Mouse (Mus musculus): ENCODE data around the gene Ypel5.

The Ypel5 gene

DNA sequence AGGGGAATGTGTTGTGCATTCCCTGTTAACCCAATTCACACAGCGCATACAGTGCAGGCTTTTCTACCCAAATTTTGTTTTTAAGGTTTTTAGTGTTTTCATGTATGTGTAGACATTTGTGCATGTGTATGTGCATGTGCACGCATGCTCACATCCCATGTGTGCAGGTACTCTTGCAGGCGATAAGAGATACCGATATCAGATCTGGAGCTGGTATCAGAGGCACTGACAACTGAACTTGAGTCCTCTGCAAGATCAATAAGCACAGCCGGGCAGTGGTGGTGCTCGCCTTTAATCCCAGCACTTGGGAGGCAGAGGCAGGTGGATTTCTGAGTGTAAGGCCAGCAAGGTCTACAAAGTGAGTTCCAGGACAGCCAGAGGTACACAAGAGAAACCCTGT is 8.1 kb downstream of the Ypel5 start:
- DNase-seq (ENCODE audit: extremely low spot score, low read depth, low spot score) = no peak

GRCm38 (mm10) chr17:72844949-72845490 is 8.8 kb downstream of the Ypel5 start:
- DNase-seq (ENCODE audit: extremely low spot score, low read depth, low spot score) = no peak

DNA sequence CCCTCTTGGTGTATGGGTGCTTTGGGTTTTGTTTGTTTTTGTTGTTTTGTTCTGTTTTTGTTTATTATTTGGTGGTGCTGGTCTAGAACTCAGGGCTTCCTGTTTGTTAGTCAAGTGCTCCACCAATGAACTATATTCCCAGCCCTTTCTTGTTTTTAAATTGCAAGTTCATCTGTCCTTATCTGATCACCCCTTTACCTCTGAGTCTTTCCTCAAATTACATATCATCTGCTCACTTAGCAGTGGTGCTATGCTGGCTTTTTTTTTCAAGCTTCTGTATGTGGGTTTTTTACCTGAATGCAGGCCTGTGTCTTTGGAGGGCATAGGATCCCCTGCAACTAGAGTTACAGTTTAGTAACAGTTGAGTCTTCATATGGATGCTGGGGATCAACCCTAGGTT is 9.3 kb downstream of the Ypel5 start:
- no peak for DNase-seq (ENCODE audit: extremely low spot score, low read depth, low spot score)

- no peak for DNase-seq (ENCODE audit: extremely low spot score, low read depth, low spot score)
Observed at GRCm38 (mm10) chr17:72855298-72855697, 19.0 kb downstream of the Ypel5 start.

GRCm38 (mm10) chr17:72857677-72858633 is 21.7 kb downstream of the Ypel5 start:
- no peak for DNase-seq (ENCODE audit: extremely low spot score, low read depth, low spot score)

DNA sequence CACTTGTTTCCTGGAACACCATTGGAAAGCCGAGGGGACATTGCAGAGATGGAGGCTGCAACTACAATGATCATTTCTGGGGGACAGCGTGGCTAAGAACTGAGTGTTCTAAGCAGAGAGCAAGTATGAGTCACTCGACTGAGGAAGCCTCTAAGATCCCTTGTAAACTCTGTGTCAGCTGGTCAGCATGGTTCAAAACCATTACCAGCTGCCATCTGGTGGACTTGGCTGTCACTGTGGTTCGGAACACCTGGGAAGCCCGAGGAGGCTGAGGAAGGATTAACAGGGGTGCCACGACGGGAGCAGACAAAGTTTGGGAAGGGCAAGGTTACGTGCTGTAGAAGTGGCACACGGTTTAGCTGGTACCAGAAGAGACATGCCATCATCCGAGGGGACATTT is 27.0 kb downstream of the Ypel5 start:
- DNase-seq (ENCODE audit: extremely low spot score, low read depth, low spot score) = no peak

DNA sequence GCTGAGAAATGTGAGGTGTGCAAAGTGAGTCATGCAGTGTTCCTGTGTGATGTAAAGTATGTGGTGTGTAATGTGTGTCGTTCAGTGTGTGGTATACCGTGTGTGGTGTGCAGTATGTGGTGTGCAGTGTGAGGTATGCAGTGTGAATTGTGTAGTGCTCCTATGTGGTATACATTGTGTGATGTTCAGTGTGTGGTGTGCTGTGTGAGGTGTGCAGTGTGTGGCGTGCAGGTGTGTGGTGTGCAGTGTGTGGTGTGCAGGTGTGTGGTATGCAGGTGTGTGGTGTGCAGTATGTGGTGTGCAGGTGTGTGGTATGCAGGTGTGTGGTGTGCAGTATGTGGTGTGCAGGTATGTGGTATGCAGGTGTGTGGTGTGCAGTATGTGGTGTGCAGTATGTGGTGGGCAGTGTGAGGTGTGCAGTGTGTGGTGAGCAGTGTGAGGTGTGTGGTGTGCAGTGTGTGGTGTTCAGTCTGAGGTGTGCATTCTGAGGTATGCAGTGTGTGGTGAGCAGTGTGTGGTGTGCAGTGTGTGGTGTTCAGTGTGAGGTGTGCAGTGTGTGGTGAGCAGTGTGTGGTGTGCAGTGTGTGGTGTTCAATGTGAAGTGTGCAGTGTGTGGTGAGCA is 30.5 kb downstream of the Ypel5 start:
- no peak for DNase-seq (ENCODE audit: extremely low spot score, low read depth, low spot score)

DNA sequence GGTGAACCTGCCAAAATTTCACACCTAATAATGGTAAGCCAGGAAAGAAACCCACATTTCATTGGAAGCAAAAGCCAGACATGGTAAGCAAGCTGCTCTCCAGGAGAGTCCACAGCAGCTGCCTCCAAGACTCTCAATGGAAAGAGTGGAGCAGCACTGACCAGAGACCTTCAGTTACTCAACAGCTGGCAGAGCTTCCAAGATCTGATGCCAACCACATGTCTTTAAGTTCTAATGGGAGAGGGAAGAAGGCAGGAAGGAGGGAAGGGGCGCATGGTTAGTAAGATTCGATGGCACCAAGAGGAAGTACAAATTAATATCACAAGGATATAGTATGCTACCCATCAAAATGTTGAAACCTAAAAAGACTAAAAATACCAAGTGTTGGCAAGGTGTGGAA is 31.9 kb downstream of the Ypel5 start:
- no peak for DNase-seq (ENCODE audit: extremely low spot score, low read depth, low spot score)

GRCm38 (mm10) chr17:72878979-72879378 is 42.7 kb downstream of the Ypel5 start:
- no peak for DNase-seq (ENCODE audit: extremely low spot score, low read depth, low spot score)

GRCm38 (mm10) chr17:72880156-72880555 is 43.9 kb downstream of the Ypel5 start:
- no peak for DNase-seq (ENCODE audit: extremely low spot score, low read depth, low spot score)

DNA sequence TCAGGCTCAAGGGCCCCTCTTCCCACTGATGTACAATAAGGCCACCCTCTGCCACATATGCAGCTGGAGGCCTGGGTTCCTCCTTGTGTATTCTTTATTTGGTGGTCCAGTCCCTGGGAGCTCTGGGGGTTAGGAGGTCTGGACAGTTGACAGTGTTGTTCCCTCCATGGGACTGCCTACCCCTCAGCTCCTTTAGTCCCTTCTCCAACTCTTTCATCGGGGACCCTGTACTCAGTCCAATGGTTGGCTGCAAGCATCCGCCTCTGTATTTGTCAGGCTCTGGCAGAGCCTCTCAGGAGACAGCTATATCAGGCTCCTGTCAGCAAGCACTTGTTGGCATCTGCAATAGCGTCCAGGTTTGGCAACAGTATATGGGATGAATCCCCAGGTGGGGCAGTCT is 44.8 kb downstream of the Ypel5 start:
- no peak for DNase-seq (ENCODE audit: extremely low spot score, low read depth, low spot score)

GRCm38 (mm10) chr17:72881804-72882203 is 45.6 kb downstream of the Ypel5 start:
- no peak for DNase-seq (ENCODE audit: extremely low spot score, low read depth, low spot score)

GRCm38 (mm10) chr17:72889556-72890397 is 53.5 kb downstream of the Ypel5 start:
- peak; percentile 50 for DNase-seq (ENCODE audit: extremely low spot score, low read depth, low spot score)

DNA sequence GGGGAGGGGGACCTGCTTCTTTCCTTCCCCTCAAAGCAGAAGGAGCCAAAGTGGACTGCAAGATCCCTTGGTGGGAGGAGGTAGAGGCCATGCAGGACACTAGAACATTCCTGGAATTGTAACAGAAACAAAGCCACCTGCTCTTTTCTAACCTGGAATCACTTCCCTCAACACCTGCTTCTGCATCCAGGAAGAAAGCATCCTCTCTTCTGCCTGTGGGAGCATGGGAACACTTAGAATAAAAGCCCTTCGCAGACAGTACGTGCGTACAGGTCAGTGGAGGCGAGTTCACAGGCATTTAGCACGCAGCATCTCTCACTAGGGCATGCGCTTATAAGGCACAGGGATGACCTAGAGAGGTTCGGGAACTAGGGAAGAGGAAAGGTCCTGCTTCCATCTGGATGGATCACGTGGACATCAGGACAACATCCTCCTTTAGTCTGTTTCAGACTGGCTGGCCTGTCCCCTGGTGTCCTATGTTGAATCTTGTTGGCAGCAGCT is 54.2 kb downstream of the Ypel5 start:
- no peak for DNase-seq (ENCODE audit: extremely low spot score, low read depth, low spot score)

DNA sequence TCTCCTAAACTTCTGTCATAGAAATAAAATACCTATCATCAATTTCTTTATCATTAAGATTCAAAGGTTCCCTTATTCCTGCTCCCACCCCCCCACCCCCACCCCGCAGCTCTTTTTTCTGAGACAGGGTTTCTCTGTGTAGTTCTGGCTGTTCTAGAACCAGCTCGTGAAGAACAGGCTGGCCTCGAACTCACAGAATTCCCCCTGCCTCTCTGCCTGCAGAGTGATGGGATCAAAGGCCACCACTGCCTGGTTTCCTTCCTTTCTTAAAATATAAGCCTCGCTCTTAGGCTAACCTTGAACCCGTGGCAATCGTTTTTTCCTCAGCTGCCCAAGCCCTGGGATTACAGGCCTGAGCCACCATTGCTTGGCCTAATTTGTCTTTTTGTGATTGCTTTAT is 55.3 kb downstream of the Ypel5 start:
- no peak for DNase-seq (ENCODE audit: extremely low spot score, low read depth, low spot score)

DNA sequence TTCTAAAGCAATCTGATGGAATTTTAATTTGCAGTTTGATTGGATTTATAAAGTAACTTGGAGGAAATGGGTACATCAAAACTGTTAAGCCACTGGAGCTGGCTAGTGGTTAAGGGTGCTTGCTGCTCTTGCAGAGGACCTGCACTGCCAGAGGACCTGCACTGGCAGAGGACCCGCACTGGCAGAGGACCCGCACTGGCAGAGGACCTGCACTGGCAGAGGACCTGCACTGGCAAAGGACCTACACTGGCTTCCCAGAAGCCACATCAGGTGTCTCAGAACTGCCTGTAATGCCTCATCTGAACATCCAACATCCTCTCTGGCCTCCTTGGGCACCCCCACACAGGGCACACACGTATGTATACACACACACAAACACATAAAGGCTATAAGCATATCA is 59.3 kb downstream of the Ypel5 start:
- no peak for DNase-seq (ENCODE audit: extremely low spot score, low read depth, low spot score)

DNA sequence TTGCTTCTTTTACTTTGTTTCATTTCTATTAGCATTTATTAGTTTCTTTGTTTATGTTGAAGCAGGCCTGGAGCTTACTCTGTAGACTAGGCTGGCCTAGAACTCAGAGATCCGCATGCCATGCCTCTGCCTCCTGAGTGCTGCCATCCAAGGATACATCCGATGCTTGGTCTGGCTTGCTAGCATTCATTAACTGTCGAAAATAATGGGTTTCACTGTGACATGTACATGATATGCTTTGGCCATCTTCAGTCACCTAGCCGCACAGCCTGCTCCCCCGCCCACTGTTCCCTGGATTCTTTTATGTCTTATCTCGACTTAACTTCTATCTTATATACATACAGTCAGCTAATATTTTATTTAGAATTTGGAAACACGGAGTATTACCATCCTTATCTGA is 60.8 kb downstream of the Ypel5 start:
- DNase-seq (ENCODE audit: extremely low spot score, low read depth, low spot score) = no peak

DNA sequence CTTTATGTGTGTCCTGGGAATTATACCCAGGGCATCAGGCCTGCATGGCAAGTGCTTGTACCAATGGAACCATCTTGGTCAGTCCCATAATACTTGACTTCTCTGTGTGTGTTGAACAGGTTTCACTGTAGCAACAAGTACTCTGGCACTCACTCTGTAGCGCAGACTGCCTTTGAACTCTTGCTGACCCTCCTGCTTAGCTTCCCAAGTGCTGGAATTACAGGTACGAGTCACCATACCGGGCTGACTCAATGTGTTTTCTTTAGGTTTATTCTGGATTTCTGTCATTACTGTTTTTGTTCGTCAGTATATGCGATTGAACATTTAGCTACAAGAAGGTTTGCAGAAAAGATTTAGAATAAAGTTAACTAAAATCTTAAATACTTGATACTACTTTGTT is 61.7 kb downstream of the Ypel5 start:
- no peak for DNase-seq (ENCODE audit: extremely low spot score, low read depth, low spot score)

- DNase-seq (ENCODE audit: extremely low spot score, low read depth, low spot score) = no peak
Observed at GRCm38 (mm10) chr17:72898775-72899174, 62.5 kb downstream of the Ypel5 start.

Data from hindlimb bud, embryonic 11.5 days (tissue).